Mouse (Mus musculus) bone marrow, adult 2 months (tissue): Measurements from ENCODE around the gene Evx1.

Experiments used
- CTCF ChIP-seq: fragments of 200-500 bp; IDR thresholded peaks from 2 replicates; pipeline ENCODE4 v1.5.1; 2011; ENCODE audit warnings: low read length, control low read depth; ENCODE audit not compliant: control insufficient read depth, insufficient read depth
- POLR2A ChIP-seq: fragments of 200-500 bp; IDR thresholded peaks from 2 replicates; pipeline ENCODE4 v1.6.1; 2011; ENCODE audit warnings: low read depth, mild to moderate bottlenecking, control low read depth, low read length, borderline replicate concordance; ENCODE audit not compliant: control insufficient read depth

DNA sequence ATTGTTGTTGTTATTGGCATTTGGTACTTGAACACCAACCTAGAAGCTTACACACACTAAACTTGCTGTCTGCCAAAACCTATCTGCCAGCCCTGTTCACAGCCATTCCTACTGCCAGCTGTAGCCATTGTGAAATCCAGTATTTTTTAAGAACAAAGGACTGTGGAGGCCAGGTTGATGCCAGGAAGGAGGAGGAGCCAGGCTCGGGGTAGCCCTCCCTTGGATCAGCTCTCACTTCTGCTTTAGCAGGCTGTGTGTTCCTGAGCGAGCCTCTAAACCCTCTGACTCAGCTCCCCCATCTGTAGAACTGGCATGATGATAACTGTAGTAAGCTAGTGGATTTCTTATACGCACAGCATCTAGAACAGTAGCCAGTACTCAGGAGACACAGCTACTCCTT is 9.9 kb upstream of the Evx1 start:
- TF ChIP-seq POLR2A (no peak), CTCF (no peak)
